Mouse (Mus musculus) cortical plate, adult 2 months (tissue): ENCODE data around the gene Nfkbiz.

Experiments used
- CTCF ChIP-seq: fragments of 200-500 bp; IDR thresholded peaks from 2 replicates; pipeline ENCODE4 v1.5.1; 2011; ENCODE audit warnings: mild to moderate bottlenecking, control low read depth, low read length; ENCODE audit not compliant: insufficient read depth; ENCODE audit errors: extremely low read depth
- POLR2A ChIP-seq: fragments of 200-500 bp; IDR thresholded peaks from 2 replicates; pipeline ENCODE4 v1.6.1; 2011; ENCODE audit warnings: mild to moderate bottlenecking, low read length, control low read depth; ENCODE audit not compliant: insufficient read depth; ENCODE audit errors: extremely low read depth

DNA sequence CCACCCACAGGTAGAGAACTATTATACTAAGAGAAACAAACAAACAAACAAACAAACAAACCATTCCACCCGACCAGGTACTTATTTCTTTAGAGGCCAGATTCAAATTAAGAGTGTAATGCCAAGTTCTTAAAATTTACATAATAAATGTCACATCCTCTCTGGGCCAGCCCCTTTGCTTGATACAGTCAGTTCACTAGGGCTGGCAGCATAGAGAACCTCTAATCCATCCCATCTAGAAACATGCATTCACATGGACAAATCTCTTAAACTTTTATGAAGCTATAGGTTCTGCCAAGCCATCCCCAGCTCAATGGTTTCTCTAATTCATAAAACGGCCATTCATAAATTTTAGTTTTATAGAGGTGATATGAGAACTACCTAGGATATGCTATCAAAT is 1.5 kb downstream of the Nfkbiz start:
- TF ChIP-seq CTCF (no peak), POLR2A (no peak)
